Mouse (Mus musculus): ENCODE data around the gene Amz2. TPM values are rescaled to one million over a fixed set of nuclear protein-coding genes. Genes with fewer than 3 reads are reported as not detected.

Amz2 gene
- polyA plus RNA-seq (2016; fragmentation: Nextera tagmentation; extraction: Ambion mirVana), result 45.2 and 46.0 TPM in 2 replicates

DNA sequence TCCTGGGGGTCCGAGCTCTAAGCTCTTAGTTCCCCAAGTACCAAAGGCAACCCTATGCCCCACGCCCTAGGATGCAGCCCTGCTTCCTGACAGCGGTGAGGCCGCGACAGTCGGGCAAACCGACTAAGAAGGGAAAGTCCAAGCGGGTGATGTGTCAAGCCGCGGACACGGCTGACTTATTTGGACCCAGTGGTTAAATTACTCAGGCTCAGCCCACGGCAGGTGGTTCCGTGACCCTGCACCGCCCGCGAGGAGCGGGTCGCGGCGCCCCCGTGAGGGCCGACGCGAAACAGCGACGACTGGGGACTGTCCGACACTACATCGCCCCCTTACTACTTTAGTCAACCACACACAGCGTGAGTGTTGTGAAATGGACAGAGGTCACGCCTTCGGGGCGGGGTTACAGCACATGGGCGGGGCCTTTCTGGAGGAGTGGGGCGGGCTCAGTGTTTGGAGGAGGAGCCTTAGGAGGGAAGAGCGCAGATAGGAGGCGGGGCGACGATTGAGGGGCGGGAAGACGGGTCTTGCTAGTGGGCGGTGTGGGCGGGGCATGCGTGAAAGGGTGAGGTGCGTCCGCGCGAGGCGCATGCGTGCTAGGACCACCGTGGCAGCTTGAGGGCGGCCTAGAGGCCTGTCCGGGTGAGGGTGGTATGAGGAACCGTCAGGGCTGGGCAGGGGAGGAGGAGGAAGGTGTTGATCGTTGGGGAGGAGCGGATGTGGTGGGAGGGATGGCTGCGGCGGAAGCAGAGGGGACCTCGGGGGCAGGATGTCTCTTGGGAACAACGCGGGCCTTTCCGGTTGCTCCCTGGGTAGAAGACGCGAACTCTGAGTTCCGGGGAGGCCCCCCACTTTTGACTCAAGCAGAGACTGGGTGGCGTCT is at the start of gene Amz2:
TSS of gene Amz2 (plus strand) at position 555 of the 880 bp plus-strand sequence.
- Histone ChIP-seq H3K36me3 (peaks cover 25% of the 10 kb centered on the region), H3K27ac (replicated peaks) (peak within 1 kb of the TSS; percentile 90), H3K9me3 (replicated peaks) (peaks cover 5% of the 10 kb centered on the region; the same call in 1 of the 2 replicates), H3K4me3 (peak within 1 kb of the TSS; percentile 65), H3K27me3 (ENCODE audit: low read depth, poor library complexity, severe bottlenecking) (no peaks in the 10 kb centered on the region), H3K4me1 (peaks cover 18% of the 10 kb centered on the region)
- under 1% methylated on average over 65 of the region's 65 CpGs for WGBS
- peak; percentile 100 for DNase-seq (ENCODE audit: low spot score)

DNA sequence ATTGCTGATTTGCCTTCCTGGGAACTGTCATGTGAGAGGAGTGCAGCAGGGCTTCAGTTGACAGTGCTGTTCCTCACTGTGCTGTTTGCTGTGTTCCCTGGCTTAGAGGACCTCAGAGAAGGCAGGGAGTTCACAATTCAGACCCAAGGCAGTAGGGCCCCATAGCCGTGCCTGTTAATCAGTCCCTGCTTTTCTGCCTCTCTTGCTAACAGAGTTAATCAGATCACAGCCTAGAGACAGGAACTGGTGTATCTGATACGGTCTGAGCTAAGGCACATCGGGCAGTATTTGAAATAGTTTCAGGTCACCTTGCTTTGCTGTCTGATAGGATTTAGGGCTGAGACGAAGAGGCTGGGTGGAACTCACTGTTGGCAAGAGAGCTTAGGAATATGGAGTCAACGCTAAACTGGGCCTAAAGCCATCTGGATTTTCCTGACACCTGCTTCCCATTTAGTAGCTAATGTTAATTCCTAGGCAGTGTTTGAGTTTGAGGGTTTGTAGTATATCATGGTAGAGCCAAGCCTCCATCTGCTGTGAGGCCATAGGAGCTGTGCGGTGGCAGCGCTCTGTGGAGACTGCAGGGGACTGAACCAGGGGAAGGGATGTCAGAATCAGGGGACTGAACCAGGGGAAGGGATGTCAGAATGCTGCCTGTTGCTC is 49.1 kb upstream of the Amz2 start:
- no peaks in the 10 kb centered on the region for H3K27me3 ChIP-seq (ENCODE audit: low read depth, poor library complexity, severe bottlenecking)
- WGBS, result 67% methylated on average over 7 of the region's 7 CpGs
- no peaks in the 10 kb centered on the region; the same call in 1 of the 2 replicates for H3K9me3 ChIP-seq (replicated peaks)
- peaks cover 15% of the 10 kb centered on the region for H3K36me3 ChIP-seq
- H3K4me3 ChIP-seq, result no peak overlapping the region
- peaks cover 30% of the 10 kb centered on the region for H3K4me1 ChIP-seq
- peak overlapping the region; percentile 49 for H3K27ac ChIP-seq (replicated peaks)
- DNase-seq (ENCODE audit: low spot score), result no peak

DNA sequence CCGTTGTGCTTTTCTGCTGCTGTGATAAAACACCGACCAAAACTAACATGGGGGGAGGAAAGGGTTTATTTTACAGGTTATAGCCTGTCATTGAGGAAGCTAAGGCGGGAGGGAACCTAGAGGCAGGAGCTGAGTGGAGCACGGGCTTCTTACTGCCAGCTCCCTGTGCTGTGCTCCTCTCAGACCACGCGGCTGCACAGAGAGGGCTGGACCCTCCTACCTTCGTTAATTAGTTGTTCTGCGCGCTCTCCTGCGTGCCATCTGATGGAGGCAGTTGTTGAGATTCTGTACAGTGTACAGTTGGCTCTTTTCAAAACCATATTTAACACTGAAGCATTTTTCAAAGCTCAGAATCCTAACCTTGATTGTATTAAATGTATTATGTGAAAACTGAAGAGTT is 48.3 kb upstream of the Amz2 start:
- 69% methylated on average over 10 of the region's 10 CpGs for WGBS
- Histone ChIP-seq H3K36me3 (peaks cover 15% of the 10 kb centered on the region), H3K4me1 (peaks cover 30% of the 10 kb centered on the region), H3K27me3 (ENCODE audit: low read depth, poor library complexity, severe bottlenecking) (no peaks in the 10 kb centered on the region), H3K9me3 (replicated peaks) (no peaks in the 10 kb centered on the region; the same call in 1 of the 2 replicates), H3K27ac (replicated peaks) (no peak overlapping the region), H3K4me3 (no peak overlapping the region)
- DNase-seq (ENCODE audit: low spot score), result no peak

GRCm38 (mm10) chr11:109378051-109378450 is 47.7 kb upstream of the Amz2 start:
- no peaks in the 10 kb centered on the region for H3K27me3 ChIP-seq (ENCODE audit: low read depth, poor library complexity, severe bottlenecking)
- H3K4me3 ChIP-seq, result no peak overlapping the region
- H3K36me3 ChIP-seq, result peaks cover 13% of the 10 kb centered on the region
- H3K27ac ChIP-seq (replicated peaks), result no peak overlapping the region
- peaks cover 30% of the 10 kb centered on the region for H3K4me1 ChIP-seq
- 82% methylated on average over 7 of the region's 7 CpGs for WGBS
- no peak for DNase-seq (ENCODE audit: low spot score)
- no peaks in the 10 kb centered on the region; the same call in 1 of the 2 replicates for H3K9me3 ChIP-seq (replicated peaks)

DNA sequence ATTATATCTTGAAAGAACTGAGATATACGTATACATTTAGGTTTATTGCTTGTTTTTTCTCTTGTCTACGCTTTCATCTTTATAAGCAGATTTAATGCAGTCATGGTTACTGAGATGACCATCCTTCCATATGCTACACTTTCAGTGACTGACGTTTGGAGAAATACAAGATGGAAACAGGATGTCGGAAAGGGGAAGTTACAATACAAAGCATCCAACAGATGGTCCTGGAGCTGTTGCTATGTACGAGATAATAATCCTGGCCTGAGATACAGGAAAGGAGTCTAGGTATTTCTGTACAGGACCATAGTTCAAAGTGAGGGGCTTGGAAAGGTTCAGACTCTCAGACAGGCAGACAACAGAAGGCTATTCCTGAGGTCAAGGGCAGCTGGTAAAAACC is 45.1 kb upstream of the Amz2 start:
- H3K36me3 ChIP-seq, result no peaks in the 10 kb centered on the region
- 91% methylated on average over 5 of the region's 5 CpGs for WGBS
- H3K27me3 ChIP-seq (ENCODE audit: low read depth, poor library complexity, severe bottlenecking), result no peaks in the 10 kb centered on the region

GRCm38 (mm10) chr11:109385296-109385695 is 40.5 kb upstream of the Amz2 start:
- Histone ChIP-seq H3K27ac (replicated peaks) (no peak overlapping the region), H3K27me3 (ENCODE audit: low read depth, poor library complexity, severe bottlenecking) (no peaks in the 10 kb centered on the region), H3K4me1 (no peaks in the 10 kb centered on the region), H3K4me3 (no peak overlapping the region), H3K9me3 (replicated peaks) (no peaks in the 10 kb centered on the region), H3K36me3 (no peaks in the 10 kb centered on the region)
- 96% methylated on average over 8 of the region's 8 CpGs for WGBS
- no peak for DNase-seq (ENCODE audit: low spot score)

More for the DNA sequence above, 45.1 kb upstream of the Amz2 start:
- Histone ChIP-seq H3K4me3 (no peak overlapping the region), H3K4me1 (peaks cover 23% of the 10 kb centered on the region), H3K9me3 (replicated peaks) (no peaks in the 10 kb centered on the region), H3K27ac (replicated peaks) (no peak overlapping the region)
- DNase-seq (ENCODE audit: low spot score), result no peak

GRCm38 (mm10) chr11:109389046-109389445 is 36.7 kb upstream of the Amz2 start:
- peaks cover 13% of the 10 kb centered on the region for H3K4me1 ChIP-seq
- WGBS, result 92% methylated on average over 5 of the region's 5 CpGs

GRCm38 (mm10) chr11:109391200-109391599 is 34.5 kb upstream of the Amz2 start:
- no peaks in the 10 kb centered on the region for H3K27me3 ChIP-seq (ENCODE audit: low read depth, poor library complexity, severe bottlenecking)
- no peaks in the 10 kb centered on the region for H3K9me3 ChIP-seq (replicated peaks)
- whole genome bisulfite sequencing, result 88% methylated on average over 7 of the region's 7 CpGs

More at GRCm38 (mm10) chr11:109389046-109389445, 36.7 kb upstream of the Amz2 start:
- H3K27ac ChIP-seq (replicated peaks), result no peak overlapping the region
- H3K9me3 ChIP-seq (replicated peaks), result no peaks in the 10 kb centered on the region
- peaks cover 16% of the 10 kb centered on the region for H3K36me3 ChIP-seq
- no peak for DNase-seq (ENCODE audit: low spot score)
- no peak overlapping the region for H3K4me3 ChIP-seq
- H3K27me3 ChIP-seq (ENCODE audit: low read depth, poor library complexity, severe bottlenecking), result no peaks in the 10 kb centered on the region

GRCm38 (mm10) chr11:109391760-109392159 is 34.0 kb upstream of the Amz2 start:
- Histone ChIP-seq H3K27ac (replicated peaks) (no peak overlapping the region), H3K4me3 (no peak overlapping the region), H3K36me3 (peaks cover 41% of the 10 kb centered on the region), H3K9me3 (replicated peaks) (no peaks in the 10 kb centered on the region), H3K4me1 (peaks cover 13% of the 10 kb centered on the region), H3K27me3 (ENCODE audit: low read depth, poor library complexity, severe bottlenecking) (no peaks in the 10 kb centered on the region)
- WGBS, result 61% methylated on average over 7 of the region's 7 CpGs
- no peak for DNase-seq (ENCODE audit: low spot score)

More at GRCm38 (mm10) chr11:109391200-109391599, 34.5 kb upstream of the Amz2 start:
- H3K27ac ChIP-seq (replicated peaks), result no peak overlapping the region
- H3K36me3 ChIP-seq, result peaks cover 35% of the 10 kb centered on the region
- H3K4me3 ChIP-seq, result no peak overlapping the region
- peaks cover 13% of the 10 kb centered on the region for H3K4me1 ChIP-seq
- no peak for DNase-seq (ENCODE audit: low spot score)

DNA sequence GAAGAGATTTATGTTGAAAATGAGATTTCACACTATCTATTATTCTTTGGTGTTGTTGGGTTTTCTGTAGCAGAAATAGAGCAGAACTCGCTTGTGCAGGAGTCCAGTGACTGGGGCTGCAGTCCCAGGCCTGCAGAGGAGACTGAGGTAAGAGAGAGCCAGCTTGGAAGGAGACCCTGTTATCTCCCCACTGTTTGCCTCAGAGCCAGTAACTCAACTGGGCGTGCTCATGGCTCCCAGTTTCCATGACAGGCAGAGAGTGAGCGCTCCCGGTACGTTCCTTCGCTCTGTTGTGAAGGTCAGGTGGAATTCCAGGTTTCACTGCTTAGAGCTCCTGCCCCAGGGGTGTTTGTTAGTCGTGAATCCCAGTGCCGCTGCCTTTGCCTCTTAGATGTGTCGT is 33.1 kb upstream of the Amz2 start:
- no peak for DNase-seq (ENCODE audit: low spot score)
- Histone ChIP-seq H3K36me3 (peaks cover 49% of the 10 kb centered on the region), H3K27me3 (ENCODE audit: low read depth, poor library complexity, severe bottlenecking) (no peaks in the 10 kb centered on the region), H3K4me3 (no peak overlapping the region), H3K27ac (replicated peaks) (no peak overlapping the region), H3K9me3 (replicated peaks) (no peaks in the 10 kb centered on the region), H3K4me1 (peaks cover 13% of the 10 kb centered on the region)
- WGBS, result 88% methylated on average over 9 of the region's 9 CpGs

- no peak for DNase-seq (ENCODE audit: low spot score)
- Histone ChIP-seq H3K36me3 (peaks cover 66% of the 10 kb centered on the region), H3K4me3 (no peak overlapping the region)
These were observed 31.0 kb upstream of the Amz2 start for GRCm38 (mm10) chr11:109394758-109395157.

DNA sequence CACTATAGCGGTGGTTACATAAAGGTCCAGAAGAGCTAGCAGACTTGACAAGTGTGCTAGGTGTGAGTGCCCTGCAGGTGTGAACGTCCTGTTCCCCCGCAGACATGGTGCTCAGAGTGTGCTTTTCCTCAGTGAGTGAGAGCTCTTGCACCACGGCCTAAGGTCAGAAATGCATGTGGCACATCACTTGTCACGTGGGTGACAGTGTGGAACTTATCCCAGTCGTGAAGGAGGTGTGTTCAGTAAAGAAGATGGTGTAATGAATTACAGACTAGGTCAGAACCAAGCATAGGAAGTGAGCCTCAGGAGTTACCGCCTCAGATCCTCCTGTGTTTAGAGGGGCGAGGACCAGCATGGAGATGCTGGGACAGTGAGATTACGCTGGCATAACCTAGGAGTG is 30.5 kb upstream of the Amz2 start:
- Histone ChIP-seq H3K4me1 (peaks cover 13% of the 10 kb centered on the region), H3K9me3 (replicated peaks) (no peaks in the 10 kb centered on the region), H3K27me3 (ENCODE audit: low read depth, poor library complexity, severe bottlenecking) (no peaks in the 10 kb centered on the region), H3K4me3 (no peak overlapping the region), H3K36me3 (peaks cover 71% of the 10 kb centered on the region), H3K27ac (replicated peaks) (no peak overlapping the region)
- 94% methylated on average over 9 of the region's 9 CpGs for WGBS
- DNase-seq (ENCODE audit: low spot score), result no peak

More at GRCm38 (mm10) chr11:109394758-109395157, 31.0 kb upstream of the Amz2 start:
- 91% methylated on average over 9 of the region's 9 CpGs for WGBS
- Histone ChIP-seq H3K4me1 (peaks cover 13% of the 10 kb centered on the region), H3K27me3 (ENCODE audit: low read depth, poor library complexity, severe bottlenecking) (no peaks in the 10 kb centered on the region), H3K9me3 (replicated peaks) (no peaks in the 10 kb centered on the region), H3K27ac (replicated peaks) (no peak overlapping the region)

DNA sequence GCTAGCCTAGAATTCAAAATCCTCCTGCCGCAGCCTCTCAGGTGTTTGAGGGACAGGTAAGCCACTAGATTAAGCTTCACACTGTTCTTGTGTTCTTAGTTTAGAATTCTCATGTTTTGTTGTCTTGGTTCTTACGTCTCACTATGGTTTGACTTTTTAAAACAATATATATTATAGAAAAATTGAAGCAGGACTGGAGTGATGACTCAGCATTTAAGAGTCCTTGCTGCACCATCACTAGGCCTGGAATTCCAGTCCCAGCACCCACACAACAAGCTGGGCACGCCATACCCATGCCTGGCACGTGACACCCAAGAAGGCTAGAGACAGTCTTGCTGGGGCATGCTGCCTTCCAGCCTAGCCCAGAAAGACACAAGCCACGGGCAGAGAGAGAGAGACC is 19.3 kb upstream of the Amz2 start:
- 88% methylated on average over 5 of the region's 5 CpGs for WGBS
- no peak overlapping the region for H3K4me3 ChIP-seq
- DNase-seq (ENCODE audit: low spot score), result no peak

More for the DNA sequence above, 19.3 kb upstream of the Amz2 start:
- H3K36me3 ChIP-seq, result 0 out of 2 replicates have a peak, but pooled peaks cover 1% of the 10 kb centered on the region
- H3K27me3 ChIP-seq (ENCODE audit: low read depth, poor library complexity, severe bottlenecking), result no peaks in the 10 kb centered on the region
- H3K27ac ChIP-seq (replicated peaks), result no peak overlapping the region
- no peaks in the 10 kb centered on the region for H3K9me3 ChIP-seq (replicated peaks)
- H3K4me1 ChIP-seq, result no peaks in the 10 kb centered on the region
